Mouse (Mus musculus) cerebellum, adult 2 months (tissue): ENCODE measurements at regions not wholly inside any gene's neighbourhood (a gene's known extent, or its start where the extent isn't known, plus 50 kb on each side); places are given as distances from the start of the nearest gene placed in this dataset.
"Not testable (repeated sequence)": the region's sequence is repeated elsewhere in the genome, so short reads cannot be mapped to it uniquely, and the experiment has no call there.

ENCODE experiments used
- DNase-seq, 2 experiments: peaks; one replicate each; pipeline ENCODE4 v3.0.0; 2021
- H3K27ac ChIP-seq: fragments of 200-500 bp; 2 replicates; pipeline ENCODE4 v1.5.1; 2012; ENCODE audit warnings: low read length, control low read depth, inconsistent platforms; ENCODE audit not compliant: insufficient read depth
- H3K27me3 ChIP-seq: fragments of 200-500 bp; 2 replicates; pipeline ENCODE4 v1.6.1; 2012; ENCODE audit warnings: inconsistent platforms, mild to moderate bottlenecking, low read length, moderate library complexity; ENCODE audit not compliant: control insufficient read depth, insufficient read depth
- H3K4me1 ChIP-seq: fragments of 200-500 bp; 2 replicates; pipeline ENCODE4 v1.6.1; 2011; ENCODE audit warnings: low read length; ENCODE audit not compliant: control insufficient read depth, insufficient read depth
- H3K4me3 ChIP-seq: fragments of 200-500 bp; replicated peaks from 2 replicates; pipeline ENCODE3; 2011; ENCODE audit warnings: mild to moderate bottlenecking, low read depth, low read length, control low read depth; ENCODE audit not compliant: insufficient read depth
- CTCF ChIP-seq: fragments of 200-500 bp; IDR thresholded peaks from 2 replicates; pipeline ENCODE4 v1.5.1; 2011; ENCODE audit warnings: low read depth, mild to moderate bottlenecking, control low read depth, low read length, moderate library complexity, borderline replicate concordance; ENCODE audit not compliant: insufficient read depth
- POLR2A ChIP-seq: fragments of 200-500 bp; IDR thresholded peaks from 2 replicates; pipeline ENCODE4 v1.6.1; 2011; ENCODE audit warnings: low read length, control low read depth, borderline replicate concordance; ENCODE audit not compliant: insufficient read depth
- WGBS: fragments of 180-500 bp; shearing (Covaris S2); methylation state at CpG from one replicate; pipeline ENCODE4 v1.1.7; 2018; 5-methylcytosine and 5-hydroxymethylcytosine counted together

DNA sequence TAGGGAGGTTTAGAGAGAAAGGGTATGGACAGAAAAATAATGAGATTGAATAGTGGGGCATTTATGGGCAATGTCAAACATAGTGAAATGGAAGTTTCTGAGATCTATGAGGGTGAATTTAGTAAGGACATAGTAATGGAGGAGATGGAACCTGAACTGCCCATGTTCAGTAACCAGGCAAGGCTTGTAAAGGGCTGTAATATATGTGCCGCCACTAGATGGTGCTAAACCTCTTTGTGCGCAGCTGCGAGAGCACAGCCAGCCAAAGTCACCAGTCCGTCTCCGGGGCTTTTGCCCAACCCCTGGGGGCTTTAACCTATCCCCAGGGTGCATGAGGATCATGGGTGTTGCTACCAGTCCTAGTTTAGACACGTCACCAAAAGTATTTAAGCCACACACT is 77.7 kb upstream of the Vmn2r25 start:
- H3K4me3 ChIP-seq, H3K27me3 ChIP-seq, H3K4me1 ChIP-seq, H3K27ac ChIP-seq: not testable (repeated sequence)
- DNase-seq = peak; percentile 4 to 43
- 1% methylated on average over 5 of the region's 6 CpGs for WGBS

DNA sequence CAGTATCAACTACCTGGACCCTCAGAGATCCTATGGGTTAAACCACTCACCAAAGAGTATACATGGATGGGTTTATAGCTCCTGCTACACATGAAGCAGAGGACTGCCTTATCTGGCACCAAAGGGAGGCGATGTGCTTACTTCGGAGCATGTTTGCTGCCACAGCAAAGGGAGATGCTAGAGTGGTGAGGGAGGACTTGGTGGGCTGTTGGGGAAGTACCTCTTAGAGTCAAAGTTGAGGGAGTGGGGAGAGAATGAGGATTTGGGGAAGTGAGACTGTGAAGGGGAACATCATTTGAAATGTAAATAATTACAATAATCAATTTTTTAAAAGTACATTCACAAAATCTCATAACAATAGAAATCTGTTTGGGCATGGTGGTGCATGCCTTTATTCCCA is 84.7 kb upstream of the Vmn2r25 start:
- Histone ChIP-seq H3K4me1 (no peaks in the 10 kb centered on the region), H3K4me3 (no peak overlapping the region), H3K27ac (no peak overlapping the region), H3K27me3 (no peaks in the 10 kb centered on the region)
- DNase-seq = no peak
- WGBS = 86% methylated on average over 2 of the region's 2 CpGs
- no peak for TF ChIP-seq POLR2A
- no peak for TF ChIP-seq CTCF

DNA sequence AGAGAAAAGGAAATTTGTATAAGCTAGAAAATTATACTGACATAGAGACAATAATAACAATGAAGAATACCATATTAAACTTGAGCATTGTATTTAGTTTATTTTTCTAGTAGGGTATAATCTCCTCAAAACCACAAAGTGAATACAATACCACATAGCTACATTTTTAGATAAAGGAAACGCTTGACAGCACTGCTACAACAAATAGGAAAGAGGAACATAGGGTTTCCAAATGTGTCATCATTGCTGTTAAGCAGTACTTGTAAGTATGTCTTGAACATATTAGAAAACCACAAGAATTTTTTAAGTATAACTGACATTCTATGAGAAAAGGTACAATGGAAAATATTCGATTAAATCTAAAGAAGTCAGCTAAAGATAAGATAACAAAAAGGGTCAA is 63.0 kb upstream of the Vmn2r26 start:
- Histone ChIP-seq H3K4me1 (no peaks in the 10 kb centered on the region), H3K27me3 (no peaks in the 10 kb centered on the region), H3K4me3 (no peak overlapping the region), H3K27ac (no peak overlapping the region)
- TF ChIP-seq CTCF (no peak), POLR2A (no peak)
- WGBS = 83% methylated on average over 2 of the region's 2 CpGs
- DNase-seq = no peak

DNA sequence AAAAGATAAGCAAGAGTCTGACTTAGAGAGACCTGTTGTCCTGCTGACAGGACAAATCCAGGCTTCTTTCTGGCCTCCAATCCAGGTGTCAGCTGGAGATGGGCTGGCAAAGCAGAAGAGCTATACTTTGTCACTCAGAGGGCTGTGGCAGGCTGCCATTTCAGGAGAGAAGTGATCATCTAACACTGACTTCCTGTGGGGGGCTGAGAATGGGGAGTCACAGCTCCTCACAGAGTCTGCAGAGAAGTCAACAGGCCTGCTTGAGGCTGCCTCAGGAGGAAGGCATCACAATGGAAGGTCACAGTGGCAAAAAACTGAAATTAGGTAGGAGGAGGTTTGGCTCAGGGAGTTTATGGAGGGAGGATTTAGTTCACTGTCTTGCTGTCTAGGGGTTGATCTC is 53.2 kb upstream of the Vmn2r26 start:
- TF ChIP-seq POLR2A = no peak
- no peak for TF ChIP-seq CTCF
- no peak overlapping the region for H3K4me3 ChIP-seq
- DNase-seq = no peak
- H3K27ac ChIP-seq = no peak overlapping the region
- H3K4me1 ChIP-seq = no peaks in the 10 kb centered on the region
- no peaks in the 10 kb centered on the region for H3K27me3 ChIP-seq
